Mouse (Mus musculus) testis, adult 2 months (tissue): Measurements from ENCODE around the gene Il20rb.

Experiments
- CTCF ChIP-seq: fragments of 200-500 bp; IDR thresholded peaks from 2 replicates; pipeline ENCODE4 v1.5.1; 2012; ENCODE audit warnings: low read depth, mild to moderate bottlenecking, inconsistent platforms, low read length, moderate library complexity; ENCODE audit not compliant: control insufficient read depth, insufficient read depth, insufficient replicate concordance
- POLR2A ChIP-seq: fragments of 200-500 bp; IDR thresholded peaks from 2 replicates; pipeline ENCODE4 v1.6.1; 2012; ENCODE audit warnings: low read depth, mild to moderate bottlenecking, inconsistent platforms, low read length, moderate library complexity; ENCODE audit not compliant: control insufficient read depth

GRCm38 (mm10) chr9:100468151-100468550 lies 18.4 kb downstream of the Il20rb start:
- TF ChIP-seq CTCF (no peak), POLR2A (no peak)
